Mouse (Mus musculus) kidney, postnatal 25 days (tissue): ENCODE data around the gene Eda.

Source experiments
- DNase-seq, 2 experiments: peaks; one replicate each; pipeline ENCODE4 v3.0.0; 2021; ENCODE audit warnings: mixed read lengths in 2 of 2

Eda gene

GRCm38 (mm10) chrX:99975250-99975984 is at the start of gene Eda:
Gene Eda (plus strand): TSS chrX:99975606.
- DNase-seq = peak; percentile 90 to 95

DNA sequence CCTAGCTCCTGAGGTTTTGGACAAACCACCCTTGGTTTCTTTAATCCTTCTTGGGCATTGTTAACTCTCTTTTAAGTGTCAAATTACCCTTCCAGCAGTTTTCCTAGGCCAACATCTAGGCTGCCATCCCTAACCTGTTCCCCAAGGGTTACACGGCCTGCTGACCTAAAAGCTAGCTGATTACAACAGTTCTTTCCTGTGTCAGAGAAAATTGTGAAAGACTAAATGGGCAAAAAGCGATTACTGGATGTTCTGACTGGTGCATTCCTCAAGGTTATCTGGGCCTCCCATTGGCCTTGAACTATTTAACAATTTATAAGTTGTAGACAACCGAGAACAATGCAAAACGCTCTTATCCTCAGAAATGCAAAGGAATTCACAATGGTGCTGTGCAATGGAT is 14.4 kb upstream of the Eda start:
- DNase-seq = no peak

DNA sequence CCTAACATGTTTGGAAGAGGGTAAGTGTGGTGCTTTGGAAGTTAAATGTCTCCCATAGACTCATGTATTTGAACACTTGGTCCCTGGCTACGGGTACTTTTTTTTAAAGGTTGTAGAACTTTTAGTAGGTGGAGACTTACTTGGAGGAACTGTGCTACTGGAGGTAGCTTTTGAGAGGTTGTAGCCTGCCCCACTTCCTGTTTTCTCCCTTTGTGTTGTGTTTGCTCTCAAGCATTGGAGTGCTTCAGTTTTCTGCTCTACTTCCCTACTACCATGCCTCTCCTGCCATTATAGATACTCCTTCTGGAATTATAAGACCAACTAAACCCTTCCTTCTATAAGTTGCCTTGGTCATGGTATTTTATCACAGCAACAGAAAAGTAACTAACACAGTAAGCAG is 5.3 kb upstream of the Eda start:
- DNase-seq = no peak

DNA sequence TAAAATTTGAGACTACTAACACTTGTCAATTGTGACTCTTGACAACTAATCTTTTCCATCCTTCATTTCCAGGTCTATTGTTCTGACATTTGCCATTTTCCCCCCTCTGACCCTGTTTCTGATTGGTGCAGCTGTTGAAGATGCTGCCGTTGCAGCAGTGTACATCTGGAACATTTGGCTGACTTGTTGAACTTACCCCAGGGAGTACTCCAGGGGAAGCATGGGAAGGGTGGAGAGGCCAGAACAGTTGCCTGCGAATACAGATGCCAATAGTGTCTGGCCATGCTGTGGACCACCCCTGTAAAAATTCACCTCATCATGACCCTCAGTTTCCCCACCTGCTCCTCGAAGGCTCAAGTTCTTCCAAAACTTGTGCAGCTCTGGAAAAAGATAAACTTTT is 1.0 kb upstream of the Eda start:
- DNase-seq = no peak

DNA sequence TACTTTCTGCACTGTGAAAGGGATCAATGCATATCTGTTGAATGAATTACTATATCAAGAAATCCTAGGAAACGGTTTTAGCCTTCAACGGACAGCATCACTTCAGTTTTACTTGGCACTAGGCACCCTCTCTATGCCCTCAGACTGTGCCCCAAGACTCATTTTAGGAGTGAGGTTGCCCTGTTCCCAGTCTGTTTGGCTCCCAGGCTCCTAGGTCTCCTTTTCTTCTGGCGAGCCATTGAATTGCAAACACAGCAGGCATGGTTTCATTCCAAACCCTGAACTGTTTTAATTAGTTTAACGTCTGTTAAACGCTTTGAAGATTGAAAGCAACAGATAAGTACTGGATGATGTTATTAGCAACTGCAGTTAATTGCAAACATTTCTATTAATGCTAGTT is 603 bp upstream of the Eda start:
- no peak for DNase-seq

GRCm38 (mm10) chrX:99975985-99976924 is 849 bp downstream of the Eda start:
- DNase-seq = peak; percentile 15 to 49

DNA sequence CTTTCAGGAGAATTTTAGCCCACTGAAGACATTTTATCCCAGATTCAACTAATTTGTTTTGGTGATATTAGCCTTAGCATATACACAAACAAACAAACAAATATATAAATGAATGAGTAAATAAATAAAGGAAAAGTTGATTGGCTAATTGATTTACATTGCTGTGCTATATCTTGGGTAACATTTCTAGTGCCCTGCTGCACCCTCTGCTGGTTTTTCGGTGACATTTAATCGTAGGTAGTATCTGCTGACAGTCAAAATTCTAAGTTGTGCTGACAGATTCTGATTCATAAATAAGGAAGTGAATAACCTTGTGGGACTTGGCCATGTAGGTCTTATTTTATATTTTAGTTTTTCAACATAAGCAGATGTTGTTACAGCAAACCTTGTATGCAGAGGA is 2.9 kb downstream of the Eda start:
- DNase-seq = no peak

- no peak for DNase-seq
These were observed 18.0 kb downstream of the Eda start for GRCm38 (mm10) chrX:99993434-99993833.

- DNase-seq = no peak
These were observed 23.9 kb downstream of the Eda start for GRCm38 (mm10) chrX:99999342-99999741.

- DNase-seq = no peak
These were observed 143.0 kb downstream of the Eda start for GRCm38 (mm10) chrX:100118362-100118761.

DNA sequence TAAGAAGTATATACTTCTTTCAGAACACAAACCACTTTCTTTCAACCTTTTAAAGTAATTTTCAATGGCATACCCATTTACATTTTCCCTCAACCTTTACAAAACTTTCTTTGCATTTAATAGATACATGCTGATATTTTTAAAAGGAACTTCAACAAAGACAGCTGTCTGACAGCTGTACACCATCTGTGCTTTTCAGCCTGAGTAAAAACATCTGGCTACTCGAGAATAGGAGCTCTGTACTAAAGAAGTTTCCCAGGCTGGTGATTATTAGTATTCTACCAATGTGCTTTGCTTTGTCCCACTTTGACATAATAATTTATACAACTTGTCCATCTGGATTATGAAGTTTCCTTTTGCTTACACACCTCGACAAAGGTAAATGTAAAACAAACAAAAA is 219.9 kb downstream of the Eda start:
- no peak for DNase-seq

- no peak for DNase-seq
These were observed 338.2 kb downstream of the Eda start for GRCm38 (mm10) chrX:100313652-100314051.

- no peak for DNase-seq
These were observed 338.9 kb downstream of the Eda start for GRCm38 (mm10) chrX:100314172-100314902.

DNA sequence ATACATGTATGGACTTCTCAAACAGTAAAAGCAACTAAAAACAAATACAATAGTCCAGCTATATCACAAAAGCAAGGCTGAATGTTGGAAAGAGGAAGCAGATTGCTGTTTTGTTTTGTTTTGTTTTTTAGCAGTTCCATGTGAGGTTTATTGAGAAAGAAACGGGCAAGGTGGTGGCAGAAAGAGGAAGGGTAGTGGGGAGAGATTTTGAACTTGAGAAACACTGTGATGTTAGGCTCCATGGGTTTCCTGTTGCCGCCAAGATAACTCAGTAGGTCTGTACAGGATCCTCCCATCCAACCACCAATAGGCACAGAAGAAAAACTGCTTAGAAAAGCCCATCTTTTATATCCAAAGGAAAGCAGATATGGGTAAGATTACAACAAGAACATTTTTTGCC is 365.3 kb downstream of the Eda start:
- DNase-seq = no peak

DNA sequence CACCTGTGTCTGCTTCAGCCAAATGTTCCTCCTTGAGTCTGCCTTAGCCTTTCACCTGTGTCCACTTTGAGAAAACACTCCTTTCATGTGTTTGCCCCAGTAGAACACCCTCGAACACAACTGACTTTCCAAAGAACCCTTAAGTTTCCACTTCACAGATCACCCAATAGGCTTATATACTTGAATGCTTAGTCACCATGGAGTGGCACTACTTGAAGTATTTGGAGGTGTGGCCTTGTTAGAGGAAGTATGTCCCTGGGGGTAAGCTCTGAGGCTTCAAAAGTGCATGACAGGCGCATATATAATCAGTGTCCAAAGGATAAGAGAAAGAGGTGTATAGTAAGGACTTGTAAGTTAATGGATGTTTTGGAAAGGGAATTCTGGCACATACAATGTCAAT is 369.0 kb downstream of the Eda start:
- no peak for DNase-seq

DNA sequence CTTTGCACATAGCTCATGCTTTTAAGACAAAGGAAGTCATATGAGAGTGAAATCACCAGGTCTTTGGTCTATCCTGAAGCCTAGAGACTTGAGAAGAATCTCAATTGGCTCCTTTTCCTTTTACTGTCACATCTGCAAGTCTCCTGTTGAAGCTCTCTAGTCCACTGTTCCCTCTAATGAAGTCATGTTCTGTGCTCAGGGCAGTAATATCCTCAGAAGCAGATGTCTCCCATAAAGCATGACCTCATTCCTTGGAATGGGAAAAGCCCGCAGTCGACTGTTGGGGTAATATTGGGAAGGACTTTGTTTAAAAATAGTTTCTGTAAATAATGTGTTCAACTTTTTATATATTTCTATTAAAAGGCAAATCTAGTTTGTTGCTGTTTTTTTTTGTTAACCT is 381.6 kb downstream of the Eda start:
- no peak for DNase-seq

DNA sequence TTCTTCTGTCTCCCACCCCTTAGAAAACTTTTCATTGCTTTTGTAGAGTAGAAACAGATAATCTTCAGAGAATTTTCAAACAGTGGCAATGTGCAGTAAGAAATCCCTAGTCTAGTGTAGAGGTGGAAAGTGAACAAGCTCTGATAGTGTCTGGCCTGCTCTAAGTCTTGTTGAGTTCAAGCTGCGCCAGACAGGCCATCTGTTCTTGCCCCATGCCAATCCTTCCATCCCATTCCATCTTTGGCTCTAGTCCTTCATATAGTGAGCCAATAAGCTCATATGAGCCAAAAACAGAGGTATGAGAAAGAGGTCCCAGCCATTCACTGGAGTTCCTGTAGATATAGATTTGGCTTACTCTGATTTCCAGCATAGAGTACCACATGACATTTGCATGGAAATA is 414.5 kb downstream of the Eda start:
- DNase-seq = no peak

DNA sequence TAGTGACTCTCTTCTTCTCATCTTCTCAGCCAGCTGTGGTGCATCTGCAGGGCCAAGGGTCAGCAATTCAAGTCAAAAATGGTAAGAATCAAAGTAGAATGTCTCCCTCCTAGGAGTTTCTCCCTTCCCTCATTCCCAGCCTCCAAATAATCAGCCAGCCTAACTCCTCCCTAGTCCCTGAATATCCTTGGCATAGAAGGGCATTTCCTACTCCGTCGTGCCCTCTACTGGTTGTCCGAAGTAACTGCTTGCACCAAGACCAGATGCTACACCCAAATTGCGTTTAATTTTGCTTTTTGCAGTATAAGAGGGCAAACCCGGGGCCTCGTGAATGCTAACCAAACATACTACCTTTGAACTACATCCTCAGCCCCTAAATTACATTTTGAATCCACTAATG is 416.9 kb downstream of the Eda start:
- DNase-seq = peak in 1 of 2 experiments; percentile 8

DNA sequence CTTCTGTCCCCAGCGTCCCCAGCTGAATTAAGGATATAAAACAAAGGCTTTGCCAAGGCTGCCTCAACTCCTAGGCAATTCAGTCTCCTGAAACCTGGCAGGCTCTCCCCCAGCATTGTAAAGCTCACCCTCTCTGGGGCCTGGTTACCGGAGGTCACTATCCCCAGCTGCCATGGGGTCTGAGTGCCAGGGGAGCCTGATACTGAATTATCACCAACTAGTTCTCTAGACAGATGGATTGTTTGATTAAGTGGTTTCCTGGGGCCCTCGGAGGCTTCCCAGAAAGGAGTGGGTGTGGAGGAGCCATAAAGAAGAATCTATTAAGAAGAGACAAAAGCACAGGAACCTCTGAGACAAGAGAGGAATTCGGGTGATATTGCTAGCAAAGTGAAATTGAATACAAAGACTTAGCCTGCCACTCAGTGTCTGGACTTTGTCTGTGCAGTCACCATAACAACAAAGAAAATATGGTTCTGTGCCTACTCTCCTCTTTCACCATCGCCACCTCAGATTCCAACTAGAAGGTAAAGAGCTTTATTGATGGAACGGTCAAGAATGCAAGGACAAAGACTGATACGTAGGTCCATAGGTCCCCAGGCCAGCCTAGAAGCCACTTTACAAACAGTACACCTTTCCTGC is 418.9 kb downstream of the Eda start:
- DNase-seq = no peak

DNA sequence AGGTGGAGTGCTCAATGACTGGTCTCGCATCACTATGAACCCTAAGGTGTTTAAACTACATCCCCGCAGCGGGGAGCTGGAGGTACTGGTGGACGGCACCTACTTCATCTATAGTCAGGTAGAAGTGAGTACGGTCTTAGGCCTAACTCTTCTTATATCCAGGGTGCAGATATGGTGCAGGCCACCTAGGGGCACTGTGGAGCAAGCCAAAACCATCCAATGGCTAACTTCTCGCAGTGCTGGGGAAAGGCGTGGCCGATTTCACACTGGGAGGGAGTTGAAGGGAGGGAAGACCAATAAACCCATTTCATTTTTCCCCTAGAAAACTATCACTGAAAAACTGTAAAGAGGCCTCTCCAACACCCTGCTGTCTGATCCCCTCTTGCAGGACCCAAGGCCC is 419.6 kb downstream of the Eda start:
- DNase-seq = peak in 1 of 2 experiments; percentile 2

- DNase-seq = no peak
These were observed 425.5 kb downstream of the Eda start for GRCm38 (mm10) chrX:100400900-100401299.

- no peak for DNase-seq
These were observed 426.3 kb downstream of the Eda start for GRCm38 (mm10) chrX:100401657-100402056.

GRCm38 (mm10) chrX:100409245-100409644 is 433.8 kb downstream of the Eda start:
- DNase-seq = no peak
